Mouse (Mus musculus) small intestine, adult 2 months (tissue): ENCODE measurements around the gene Crk.

Experiments used
- CTCF ChIP-seq: fragments of 200-500 bp; IDR thresholded peaks from 2 replicates; pipeline ENCODE4 v1.5.1; 2012; ENCODE audit warnings: low read depth, mild to moderate bottlenecking, control low read depth, inconsistent platforms, low read length, moderate library complexity, mixed read lengths; ENCODE audit not compliant: insufficient replicate concordance, insufficient read length; ENCODE audit errors: extremely low read depth
- POLR2A ChIP-seq: fragments of 200-500 bp; IDR thresholded peaks from 2 replicates; pipeline ENCODE4 v1.6.1; 2012; ENCODE audit warnings: low read depth, mild to moderate bottlenecking, control low read depth, inconsistent platforms, low read length, moderate library complexity

- TF ChIP-seq CTCF = no peak
- no peak for TF ChIP-seq POLR2A
These were observed 16.9 kb upstream of the Crk start for GRCm38 (mm10) chr11:75662131-75662530.
